Mouse (Mus musculus) heart, embryonic 14.5 days (tissue): ENCODE results near the gene R3hdml. TPM values are rescaled to one million over a fixed set of nuclear protein-coding genes. Genes with fewer than 3 reads are reported as not detected.

Experiments used
- ATAC-seq: fragments of 200-750 bp; cut with Nextera tagmentation; 2 replicates; pipeline ENCODE4 v1.8.0; 2017; ENCODE audit warnings: low read depth, moderate TSS enrichment; ENCODE audit not compliant: insufficient number of reproducible peaks, insufficient read depth, low FRiP score
- H3K27ac ChIP-seq, 2 experiments: fragments of 200-500 bp in 1 of 2; fragments of 300-500 bp in 1 of 2; sonication (generic) in 1 of 2; replicated peaks in 1 of 2; 2 replicates each; pipeline ENCODE4 v1.5.1; 2012 to 2014; ENCODE audit warnings: low read depth in 2 of 2, low read length in 2 of 2, control low read depth in 1 of 2, mild to moderate bottlenecking in 1 of 2, mixed read lengths in 1 of 2; ENCODE audit not compliant: control insufficient read depth in 1 of 2, insufficient read depth in 1 of 2
- H3K27me3 ChIP-seq: fragments of 300-500 bp; sonication (generic); 2 replicates; pipeline ENCODE4 v1.6.1; 2014; ENCODE audit warnings: mild to moderate bottlenecking, low read length, control low read depth; ENCODE audit not compliant: control insufficient read depth, insufficient read depth
- H3K36me3 ChIP-seq: fragments of 300-500 bp; sonication (generic); 2 replicates; pipeline ENCODE4 v1.6.1; 2014; ENCODE audit warnings: mild to moderate bottlenecking, control low read depth, low read length, mixed read lengths; ENCODE audit not compliant: control insufficient read depth, insufficient read depth
- H3K4me1 ChIP-seq, 2 experiments: fragments of 200-500 bp in 1 of 2; fragments of 300-500 bp in 1 of 2; sonication (generic) in 1 of 2; 2 replicates each; pipeline ENCODE4 v1.6.1; 2012 to 2014; ENCODE audit warnings: low read length in 2 of 2, control low read depth in 1 of 2, mixed read lengths in 1 of 2; ENCODE audit not compliant: control insufficient read depth in 2 of 2, insufficient read depth in 2 of 2
- H3K4me2 ChIP-seq: fragments of 300-500 bp; sonication (generic); 2 replicates; pipeline ENCODE4 v1.6.1; 2014; ENCODE audit warnings: mild to moderate bottlenecking, low read length
- H3K4me3 ChIP-seq, 2 experiments: fragments of 200-500 bp in 1 of 2; fragments of 300-500 bp in 1 of 2; sonication (generic) in 1 of 2; 2 replicates each; pipeline ENCODE4 v1.5.1; 2012 to 2014; ENCODE audit warnings: low read length in 2 of 2, mild to moderate bottlenecking in 2 of 2, control low read depth in 1 of 2, low read depth in 1 of 2, moderate library complexity in 1 of 2; ENCODE audit not compliant: control insufficient read depth in 1 of 2, insufficient read depth in 1 of 2
- H3K9ac ChIP-seq: fragments of 300-500 bp; sonication (generic); 2 replicates; pipeline ENCODE4 v1.6.1; 2014; ENCODE audit warnings: mild to moderate bottlenecking, low read length
- H3K9me3 ChIP-seq: fragments of 300-500 bp; sonication (generic); 2 replicates; pipeline ENCODE4 v1.6.1; 2016; ENCODE audit warnings: low read length, control low read depth; ENCODE audit not compliant: control insufficient read depth
- WGBS: fragments of 180-500 bp; shearing (Covaris S2); extraction: QIAGEN DNeasy Blood & Tissue Kit; methylation state at CpG from one replicate; pipeline ENCODE4 v1.1.7; 2014; 5-methylcytosine and 5-hydroxymethylcytosine counted together
- polyA plus RNA-seq: library from polyadenylated mRNA; unstranded; fragments of >200 nt; fragmentation: Nextera tagmentation; extraction: Ambion mirVana; gene quantifications from 2 replicates; pipeline ENCODE4 v1.2.1, GENCODE M21; 2014

The R3hdml gene
- polyA plus RNA-seq: not detected in 2 replicates

GRCm38 (mm10) chr2:163492018-163492417 lies at the start of gene R3hdml:
Gene R3hdml (plus strand): TSS chr2:163492318.
- WGBS: 72% methylated on average over 5 of the region's 5 CpGs

DNA sequence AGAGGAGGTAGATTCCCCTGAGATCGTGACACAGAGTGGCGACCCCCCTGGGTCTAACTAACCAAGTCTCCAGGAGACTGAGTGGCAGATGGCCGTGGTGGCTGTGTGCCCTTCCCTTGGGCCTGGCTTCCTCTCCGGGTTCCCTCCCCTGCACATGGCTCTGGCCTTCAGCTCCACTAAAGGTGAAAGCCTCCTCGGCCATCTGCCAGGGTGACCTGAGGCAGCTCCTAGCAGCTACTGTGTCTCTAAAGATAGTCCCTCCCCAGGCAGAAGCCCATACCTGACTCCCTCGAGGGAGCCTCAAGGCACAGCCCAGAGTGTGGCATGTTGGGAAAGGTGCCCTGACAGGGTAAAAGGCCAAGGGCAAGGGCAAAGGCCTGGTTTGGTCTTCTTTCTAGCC lies 48.6 kb upstream of the R3hdml start:
- no peak overlapping the region for H3K4me2 ChIP-seq
- peaks cover 11% of the 10 kb centered on the region for H3K27me3 ChIP-seq
- no peaks in the 10 kb centered on the region for H3K9me3 ChIP-seq
- no peak overlapping the region for H3K9ac ChIP-seq
- ATAC-seq: no peak
- no peak overlapping the region for H3K27ac ChIP-seq
- WGBS: 45% methylated on average over 6 of the region's 6 CpGs
- H3K4me3 ChIP-seq: no peak overlapping the region
- H3K4me1 ChIP-seq: peaks cover 0 to under 1% of the 10 kb centered on the region in 2 experiments; a peak in 1 of 4 replicates
- H3K36me3 ChIP-seq: no peaks in the 10 kb centered on the region

More at GRCm38 (mm10) chr2:163492018-163492417, at the start of gene R3hdml:
- Histone ChIP-seq H3K27me3 (0 out of 2 replicates have a peak, but pooled peaks cover 3% of the 10 kb centered on the region), H3K4me1 (no peaks in the 10 kb centered on the region), H3K9me3 (no peaks in the 10 kb centered on the region), H3K9ac (no peak within 1 kb of the TSS), H3K36me3 (no peaks in the 10 kb centered on the region), H3K4me2 (no peak within 1 kb of the TSS), H3K4me3 (no peak within 1 kb of the TSS), H3K27ac (no peak within 1 kb of the TSS)
- no peak for ATAC-seq

- Histone ChIP-seq H3K9ac (no peak overlapping the region), H3K27ac (no peak overlapping the region), H3K4me1 (no peaks in the 10 kb centered on the region; a peak in 1 of 4 replicates), H3K9me3 (no peaks in the 10 kb centered on the region), H3K4me3 (no peak overlapping the region), H3K27me3 (peaks cover 6% of the 10 kb centered on the region), H3K36me3 (no peaks in the 10 kb centered on the region), H3K4me2 (no peak overlapping the region)
- 63% methylated on average over 7 of the region's 7 CpGs for WGBS
- no peak for ATAC-seq
These were observed 48.1 kb upstream of the R3hdml start for GRCm38 (mm10) chr2:163444017-163444416.

DNA sequence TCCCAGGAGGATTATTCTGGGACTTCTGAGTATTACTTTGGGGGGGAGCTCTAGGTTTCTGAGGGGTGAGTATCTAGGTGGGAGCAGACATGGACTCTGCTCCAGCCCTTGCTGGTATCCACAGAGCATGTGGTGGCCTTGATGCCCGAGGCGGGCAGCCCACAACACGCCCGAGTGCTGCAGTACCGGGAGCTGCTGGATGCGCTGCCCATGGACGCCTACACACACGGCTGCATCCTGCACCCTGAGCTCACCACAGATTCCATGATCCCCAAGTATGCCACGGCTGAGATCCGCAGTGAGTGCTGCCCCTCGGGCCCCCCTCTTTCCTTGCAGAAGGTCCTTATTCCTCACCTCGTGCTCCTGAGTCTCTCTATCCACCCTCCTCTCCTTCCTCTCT lies 44.7 kb upstream of the R3hdml start:
- ATAC-seq: no peak
- H3K27me3 ChIP-seq: no peaks in the 10 kb centered on the region

GRCm38 (mm10) chr2:163449276-163449675 lies 42.8 kb upstream of the R3hdml start:
- 57% methylated on average over 3 of the region's 3 CpGs for whole genome bisulfite sequencing

More for the DNA sequence above, 44.7 kb upstream of the R3hdml start:
- Histone ChIP-seq H3K9me3 (no peaks in the 10 kb centered on the region), H3K4me2 (no peak overlapping the region), H3K9ac (no peak overlapping the region), H3K4me3 (no peak overlapping the region), H3K27ac (no peak overlapping the region), H3K36me3 (no peaks in the 10 kb centered on the region), H3K4me1 (no peaks in the 10 kb centered on the region; a peak in 1 of 4 replicates)
- 73% methylated on average over 12 of the region's 12 CpGs for WGBS

GRCm38 (mm10) chr2:163450668-163451295 lies 41.3 kb upstream of the R3hdml start:
- Histone ChIP-seq H3K27me3 (no peaks in the 10 kb centered on the region), H3K4me3 (no peak overlapping the region), H3K9me3 (no peaks in the 10 kb centered on the region), H3K36me3 (no peaks in the 10 kb centered on the region), H3K4me2 (no peak overlapping the region), H3K4me1 (no peaks in the 10 kb centered on the region; a peak in 1 of 4 replicates), H3K27ac (no peak overlapping the region), H3K9ac (no peak overlapping the region)
- 46% methylated on average over 6 of the region's 6 CpGs for WGBS
- 0 out of 2 replicates have a peak, but pooled peaks have one; percentile 43 for ATAC-seq

More at GRCm38 (mm10) chr2:163449276-163449675, 42.8 kb upstream of the R3hdml start:
- no peaks in the 10 kb centered on the region for H3K27me3 ChIP-seq
- no peak overlapping the region for H3K9ac ChIP-seq
- no peak for ATAC-seq
- no peak overlapping the region for H3K4me3 ChIP-seq
- H3K9me3 ChIP-seq: no peaks in the 10 kb centered on the region
- H3K36me3 ChIP-seq: no peaks in the 10 kb centered on the region
- H3K4me2 ChIP-seq: no peak overlapping the region
- H3K4me1 ChIP-seq: no peaks in the 10 kb centered on the region; a peak in 1 of 4 replicates
- H3K27ac ChIP-seq: no peak overlapping the region

DNA sequence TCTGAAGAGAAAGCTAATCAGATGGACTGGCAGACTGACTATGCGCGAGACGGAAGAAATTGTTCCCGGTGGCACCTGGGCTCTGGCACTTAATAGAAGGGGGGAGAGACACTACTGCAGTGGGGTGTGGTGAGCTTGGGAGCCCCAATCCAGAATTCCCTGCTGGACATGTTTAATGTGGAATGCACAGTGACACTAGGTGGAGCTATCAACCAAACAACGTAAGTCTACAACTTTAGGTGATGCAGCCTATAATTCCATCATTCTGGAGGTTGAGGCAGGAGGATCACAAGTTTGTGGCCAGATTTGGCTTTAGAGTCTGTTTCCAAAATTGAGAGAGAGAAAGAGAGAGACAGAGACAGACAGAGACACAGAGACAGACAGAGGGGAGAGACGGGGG lies 39.4 kb upstream of the R3hdml start:
- H3K27ac ChIP-seq: no peak overlapping the region
- no peak overlapping the region for H3K4me3 ChIP-seq
- H3K9me3 ChIP-seq: no peaks in the 10 kb centered on the region
- H3K4me2 ChIP-seq: no peak overlapping the region
- no peaks in the 10 kb centered on the region for H3K36me3 ChIP-seq
- no peaks in the 10 kb centered on the region; the same call in 1 of the 2 replicates for H3K27me3 ChIP-seq
- WGBS: 76% methylated on average over 6 of the region's 6 CpGs
- no peaks in the 10 kb centered on the region; a peak in 1 of 4 replicates for H3K4me1 ChIP-seq
- no peak for ATAC-seq
- no peak overlapping the region for H3K9ac ChIP-seq
